Mouse (Mus musculus): ENCODE measurements around the gene Lrrtm3.

Gene Lrrtm3

GRCm38 (mm10) chr10:64089680-64090460 is at the start of gene Lrrtm3:
Gene Lrrtm3, minus strand, starts transcription at chr10:64090277.
- DNase-seq (ENCODE audit: low spot score), result no peak

- DNase-seq (ENCODE audit: low spot score), result no peak
Measured at GRCm38 (mm10) chr10:64135481-64135880, 45.4 kb upstream of the Lrrtm3 start.

- DNase-seq (ENCODE audit: low spot score), result no peak
Measured at GRCm38 (mm10) chr10:64133461-64133860, 43.4 kb upstream of the Lrrtm3 start.

GRCm38 (mm10) chr10:64130397-64131150 is 40.5 kb upstream of the Lrrtm3 start:
- DNase-seq (ENCODE audit: low spot score), result no peak

- no peak for DNase-seq (ENCODE audit: low spot score)
Measured at GRCm38 (mm10) chr10:64118833-64119232, 28.8 kb upstream of the Lrrtm3 start.

- DNase-seq (ENCODE audit: low spot score), result no peak
Measured at GRCm38 (mm10) chr10:64115246-64115645, 25.2 kb upstream of the Lrrtm3 start.

GRCm38 (mm10) chr10:64096532-64096931 is 6.5 kb upstream of the Lrrtm3 start:
- no peak for DNase-seq (ENCODE audit: low spot score)

GRCm38 (mm10) chr10:64088774-64089460 is 1.2 kb downstream of the Lrrtm3 start:
- DNase-seq (ENCODE audit: low spot score), result no peak

GRCm38 (mm10) chr10:64087936-64088773 is 1.9 kb downstream of the Lrrtm3 start:
- no peak for DNase-seq (ENCODE audit: low spot score)

GRCm38 (mm10) chr10:64087521-64087920 is 2.6 kb downstream of the Lrrtm3 start:
- no peak for DNase-seq (ENCODE audit: low spot score)

- DNase-seq (ENCODE audit: low spot score), result no peak
Measured at GRCm38 (mm10) chr10:64086567-64087391, 3.3 kb downstream of the Lrrtm3 start.

- DNase-seq (ENCODE audit: low spot score), result no peak
Measured at GRCm38 (mm10) chr10:64086183-64086566, 3.9 kb downstream of the Lrrtm3 start.

GRCm38 (mm10) chr10:64084465-64084864 is 5.6 kb downstream of the Lrrtm3 start:
- DNase-seq (ENCODE audit: low spot score), result no peak

- DNase-seq (ENCODE audit: low spot score), result no peak
Measured at GRCm38 (mm10) chr10:64083813-64084212, 6.3 kb downstream of the Lrrtm3 start.

GRCm38 (mm10) chr10:64082345-64082744 is 7.7 kb downstream of the Lrrtm3 start:
- no peak for DNase-seq (ENCODE audit: low spot score)

- DNase-seq (ENCODE audit: low spot score), result no peak
Measured at GRCm38 (mm10) chr10:64076410-64077052, 13.5 kb downstream of the Lrrtm3 start.

GRCm38 (mm10) chr10:64075944-64076343 is 14.1 kb downstream of the Lrrtm3 start:
- no peak for DNase-seq (ENCODE audit: low spot score)

GRCm38 (mm10) chr10:64063704-64064103 is 26.4 kb downstream of the Lrrtm3 start:
- DNase-seq (ENCODE audit: low spot score), result no peak

- no peak for DNase-seq (ENCODE audit: low spot score)
Measured at GRCm38 (mm10) chr10:64049946-64050345, 40.1 kb downstream of the Lrrtm3 start.

GRCm38 (mm10) chr10:64049151-64049550 is 40.9 kb downstream of the Lrrtm3 start:
- DNase-seq (ENCODE audit: low spot score), result no peak

All from spleen, adult 12 weeks (tissue).